Mouse (Mus musculus): ENCODE data around the gene Tagln. TPM values are rescaled to one million over a fixed set of nuclear protein-coding genes. Genes with fewer than 3 reads are reported as not detected.

Gene Tagln
- polyA plus RNA-seq, 1 experiment from 2014 or later = 5.6 TPM

DNA sequence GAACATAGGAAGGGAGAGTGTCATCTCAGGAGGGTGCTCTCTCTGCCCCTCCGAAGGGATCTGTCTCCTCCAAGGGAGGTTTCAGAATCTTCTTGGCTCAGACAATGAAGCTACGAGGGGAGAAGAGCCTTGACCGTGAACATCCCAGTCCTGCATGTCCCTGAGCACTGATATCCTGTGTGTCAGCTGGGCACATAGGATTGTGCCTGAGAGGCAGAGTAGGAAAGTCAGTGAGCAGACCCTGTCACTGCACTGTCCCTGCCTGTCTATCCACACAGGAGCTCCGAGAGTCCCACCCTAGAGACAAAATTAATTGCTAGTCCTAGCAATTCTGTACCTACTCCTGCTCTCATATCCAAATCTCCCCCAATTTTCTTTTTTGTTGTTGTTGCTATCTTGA, 16.2 kb upstream of the Tagln start:
- 91% methylated on average over 4 of the region's 4 CpGs for WGBS
- H3K4me1 ChIP-seq (replicated peaks; ENCODE audit: control insufficient read depth, insufficient read depth, low read length) = peaks cover 20% of the 10 kb centered on the region
- no peak overlapping the region for H3K27ac ChIP-seq (ENCODE audit: low read length)
- peaks cover 12% of the 10 kb centered on the region; the same call in 1 of the 2 replicates for H3K36me3 ChIP-seq (ENCODE audit: control insufficient read depth, insufficient read depth)
- H3K9me3 ChIP-seq (ENCODE audit: control insufficient read depth, low read length) = no peaks in the 10 kb centered on the region
- no peak overlapping the region for H3K4me2 ChIP-seq (ENCODE audit: low read length)
- no peak for ATAC-seq
- H3K9ac ChIP-seq (replicated peaks; ENCODE audit: low read depth, low read length) = no peak overlapping the region
- H3K4me3 ChIP-seq (replicated peaks; ENCODE audit: low read length) = no peak overlapping the region
- no peaks in the 10 kb centered on the region for H3K27me3 ChIP-seq (replicated peaks; ENCODE audit: control insufficient read depth, insufficient read depth, low read length)

DNA sequence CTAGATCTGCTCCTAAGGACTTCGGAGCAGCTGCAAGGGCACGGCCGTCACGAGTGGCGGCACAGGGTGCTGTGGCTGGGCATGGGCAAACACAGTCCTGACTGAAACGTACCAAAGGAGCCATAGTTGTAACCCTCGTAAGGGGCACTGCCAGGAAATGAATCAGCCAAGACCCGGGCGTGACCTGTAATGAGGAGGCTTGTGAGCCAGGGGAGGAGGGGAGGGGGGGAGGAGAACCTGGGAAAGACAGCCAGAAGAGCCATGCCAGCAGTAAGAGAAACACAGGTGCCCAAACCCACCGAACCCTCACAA, 11.0 kb upstream of the Tagln start:
- H3K9me3 ChIP-seq (ENCODE audit: control insufficient read depth, low read length) = no peaks in the 10 kb centered on the region
- ATAC-seq = no peak
- H3K9ac ChIP-seq (replicated peaks; ENCODE audit: low read depth, low read length) = no peak overlapping the region
- no peak overlapping the region for H3K27ac ChIP-seq (ENCODE audit: low read length)
- H3K36me3 ChIP-seq (ENCODE audit: control insufficient read depth, insufficient read depth) = peaks cover 20% of the 10 kb centered on the region; the same call in 1 of the 2 replicates
- H3K4me2 ChIP-seq (ENCODE audit: low read length) = no peak overlapping the region
- H3K4me1 ChIP-seq (replicated peaks; ENCODE audit: control insufficient read depth, insufficient read depth, low read length) = no peaks in the 10 kb centered on the region
- no peaks in the 10 kb centered on the region for H3K27me3 ChIP-seq (replicated peaks; ENCODE audit: control insufficient read depth, insufficient read depth, low read length)
- no peak overlapping the region for H3K4me3 ChIP-seq (replicated peaks; ENCODE audit: low read length)
- 89% methylated on average over 10 of the region's 10 CpGs for WGBS

DNA sequence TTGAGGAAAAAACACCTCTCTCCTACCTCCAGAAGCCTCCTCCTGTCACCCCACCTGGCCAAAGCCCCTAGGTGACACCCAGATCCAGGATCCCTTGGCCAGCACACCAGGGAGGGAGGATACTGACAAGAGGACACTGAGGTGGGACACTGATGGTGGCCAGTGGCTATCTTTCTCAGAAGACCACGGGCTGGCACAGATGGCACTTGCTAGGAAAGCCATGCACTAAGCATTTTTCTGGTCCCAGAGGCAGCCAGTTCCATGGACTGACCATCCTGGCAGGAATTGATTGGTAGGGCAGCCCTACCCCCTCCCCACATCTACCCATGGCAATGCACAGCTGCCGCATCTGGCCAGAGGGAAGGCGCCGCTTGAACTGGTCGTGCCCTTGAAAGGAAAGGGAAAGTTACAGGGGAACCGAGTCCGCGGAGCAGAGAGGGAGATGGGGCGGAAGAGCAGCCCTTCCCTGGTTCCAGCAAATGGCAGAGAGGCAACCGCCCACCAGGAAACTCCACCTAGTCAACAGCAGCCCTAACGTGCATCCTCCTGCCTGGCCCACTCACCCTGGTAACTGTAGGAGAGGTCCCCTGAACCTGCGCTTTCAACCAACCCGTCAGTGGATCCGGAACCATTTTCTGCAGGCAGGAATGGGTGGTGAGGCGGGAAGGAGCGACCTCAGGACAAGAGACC, 10.5 kb upstream of the Tagln start:
- H3K9me3 ChIP-seq (ENCODE audit: control insufficient read depth, low read length) = no peaks in the 10 kb centered on the region
- H3K27ac ChIP-seq (ENCODE audit: low read length) = no peak overlapping the region
- no peaks in the 10 kb centered on the region for H3K4me1 ChIP-seq (replicated peaks; ENCODE audit: control insufficient read depth, insufficient read depth, low read length)
- H3K27me3 ChIP-seq (replicated peaks; ENCODE audit: control insufficient read depth, insufficient read depth, low read length) = no peaks in the 10 kb centered on the region
- 92% methylated on average over 16 of the region's 16 CpGs for WGBS
- no peak overlapping the region for H3K4me2 ChIP-seq (ENCODE audit: low read length)
- H3K9ac ChIP-seq (replicated peaks; ENCODE audit: low read depth, low read length) = no peak overlapping the region
- no peak for ATAC-seq
- H3K36me3 ChIP-seq (ENCODE audit: control insufficient read depth, insufficient read depth) = peaks cover 24% of the 10 kb centered on the region; the same call in 1 of the 2 replicates
- no peak overlapping the region for H3K4me3 ChIP-seq (replicated peaks; ENCODE audit: low read length)

DNA sequence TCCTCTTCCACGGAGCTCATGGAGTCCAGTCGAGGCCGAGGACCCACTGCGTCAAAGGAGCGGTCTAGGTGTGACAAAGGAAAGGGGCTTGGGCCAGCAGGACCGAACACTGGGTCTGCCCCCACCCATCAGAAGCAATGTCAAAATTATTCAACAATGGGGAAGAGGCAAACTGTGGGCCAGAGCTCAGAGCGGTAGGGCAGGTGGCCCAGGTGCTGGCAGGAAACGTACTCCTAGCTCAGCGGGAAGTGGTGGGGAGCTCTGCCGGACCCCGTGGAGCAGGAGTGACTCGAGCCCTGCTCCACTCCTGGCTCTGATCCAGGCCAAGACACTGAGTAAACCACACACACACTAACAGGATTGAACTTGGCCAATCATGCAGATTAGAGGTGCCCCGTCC, 9.9 kb upstream of the Tagln start:
- WGBS = 88% methylated on average over 13 of the region's 13 CpGs
- H3K4me3 ChIP-seq (replicated peaks; ENCODE audit: low read length) = no peak overlapping the region
- H3K9ac ChIP-seq (replicated peaks; ENCODE audit: low read depth, low read length) = no peak overlapping the region
- H3K27ac ChIP-seq (ENCODE audit: low read length) = no peak overlapping the region
- no peaks in the 10 kb centered on the region for H3K4me1 ChIP-seq (replicated peaks; ENCODE audit: control insufficient read depth, insufficient read depth, low read length)
- no peaks in the 10 kb centered on the region for H3K9me3 ChIP-seq (ENCODE audit: control insufficient read depth, low read length)
- H3K4me2 ChIP-seq (ENCODE audit: low read length) = no peak overlapping the region
- H3K36me3 ChIP-seq (ENCODE audit: control insufficient read depth, insufficient read depth) = peaks cover 24% of the 10 kb centered on the region; the same call in 1 of the 2 replicates
- H3K27me3 ChIP-seq (replicated peaks; ENCODE audit: control insufficient read depth, insufficient read depth, low read length) = no peaks in the 10 kb centered on the region
- ATAC-seq = no peak

DNA sequence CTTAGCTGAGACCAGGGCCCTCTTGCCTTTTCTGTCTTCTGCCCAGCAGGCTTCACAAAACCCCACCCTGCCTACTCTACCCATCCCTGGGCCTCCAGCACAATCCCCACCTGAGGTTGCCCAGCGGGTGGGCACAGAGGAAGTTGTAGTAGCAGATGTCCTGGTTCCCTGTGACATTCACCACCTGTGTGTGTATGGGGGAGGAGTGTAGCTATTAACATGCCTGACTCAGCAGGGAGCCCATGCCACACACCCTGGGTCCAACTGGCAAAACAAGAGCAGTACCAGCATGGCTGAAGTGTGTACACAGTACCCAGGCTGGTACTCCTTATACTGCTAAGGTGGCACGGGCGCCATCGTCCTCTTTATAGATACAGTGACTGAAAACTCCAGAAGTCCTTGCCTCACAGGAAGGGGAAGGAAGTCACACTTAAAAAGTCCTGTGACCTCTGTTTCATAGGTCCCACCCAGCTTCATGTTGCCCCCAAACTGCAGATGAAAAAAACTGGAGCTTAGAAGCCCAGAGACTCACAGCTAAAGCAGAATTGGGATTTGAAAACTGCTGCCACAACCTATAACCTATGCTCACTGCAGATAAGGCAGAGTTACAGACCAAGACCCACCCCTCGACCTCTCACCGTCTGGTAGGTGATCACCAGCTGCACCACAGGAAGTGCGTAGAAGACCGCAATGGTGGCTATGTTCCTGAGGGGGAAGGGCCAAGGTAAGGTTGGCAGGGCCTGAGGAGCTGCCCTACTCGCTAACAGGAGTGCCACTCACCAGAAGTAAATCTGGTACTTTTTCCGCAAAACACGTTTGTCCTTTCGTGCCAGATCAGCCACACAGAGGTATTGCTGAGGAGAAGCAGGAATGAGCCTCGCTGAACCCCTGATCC, 8.9 kb upstream of the Tagln start:
- Histone ChIP-seq H3K4me2 (ENCODE audit: low read length) (no peak overlapping the region), H3K36me3 (ENCODE audit: control insufficient read depth, insufficient read depth) (peaks cover 24% of the 10 kb centered on the region; the same call in 1 of the 2 replicates), H3K9ac (replicated peaks; ENCODE audit: low read depth, low read length) (no peak overlapping the region), H3K27me3 (replicated peaks; ENCODE audit: control insufficient read depth, insufficient read depth, low read length) (no peaks in the 10 kb centered on the region), H3K9me3 (ENCODE audit: control insufficient read depth, low read length) (no peaks in the 10 kb centered on the region), H3K4me3 (replicated peaks; ENCODE audit: low read length) (no peak overlapping the region), H3K4me1 (replicated peaks; ENCODE audit: control insufficient read depth, insufficient read depth, low read length) (no peaks in the 10 kb centered on the region), H3K27ac (ENCODE audit: low read length) (no peak overlapping the region)
- WGBS = 91% methylated on average over 13 of the region's 13 CpGs
- ATAC-seq = no peak

DNA sequence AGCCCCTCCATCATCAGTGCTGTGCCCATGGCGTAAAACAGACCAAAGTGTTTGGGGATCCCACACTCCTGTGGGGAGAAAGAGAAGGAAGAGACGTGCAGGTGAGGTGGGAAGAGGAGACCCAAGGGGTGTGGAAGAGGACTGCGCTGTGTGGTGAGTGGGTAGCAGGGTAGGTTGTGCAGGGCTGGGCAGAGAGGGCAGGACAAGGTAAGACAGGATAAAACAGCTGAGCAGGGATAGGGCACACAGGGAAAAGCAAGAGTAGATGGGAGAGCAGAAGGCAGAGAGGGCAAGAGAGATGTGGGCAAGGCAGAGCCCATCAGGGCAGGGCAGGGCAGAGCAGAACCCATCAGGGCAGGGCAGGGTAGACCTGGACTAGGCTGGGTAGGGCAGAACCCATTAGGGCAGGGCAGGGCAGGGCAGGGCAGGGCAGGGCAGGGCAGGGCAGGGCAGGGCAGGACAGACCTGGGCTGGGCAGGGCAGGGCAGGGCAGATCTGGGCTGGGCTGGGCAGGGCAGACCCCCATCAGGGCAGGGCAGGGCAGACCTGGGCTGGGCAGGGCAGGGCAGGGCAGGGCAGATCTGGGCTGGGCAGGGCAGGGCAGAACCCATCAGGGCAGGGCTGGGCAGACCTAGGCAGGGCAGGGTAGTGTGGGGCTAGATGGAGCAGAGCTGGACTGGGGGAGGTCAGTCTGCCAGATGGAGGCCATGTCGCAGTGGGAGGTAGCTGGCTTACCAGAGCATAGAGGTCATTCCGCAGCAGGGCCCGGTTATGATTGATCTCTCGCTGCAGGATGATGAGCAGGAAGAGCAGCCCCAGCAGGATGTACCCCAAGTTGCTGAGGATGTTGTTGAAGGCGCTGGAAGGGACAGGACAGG, 8.0 kb upstream of the Tagln start:
- H3K4me1 ChIP-seq (replicated peaks; ENCODE audit: control insufficient read depth, insufficient read depth, low read length) = no peaks in the 10 kb centered on the region
- no peak overlapping the region for H3K4me2 ChIP-seq (ENCODE audit: low read length)
- 91% methylated on average over 8 of the region's 8 CpGs for WGBS
- H3K9me3 ChIP-seq (ENCODE audit: control insufficient read depth, low read length) = no peaks in the 10 kb centered on the region
- no peak overlapping the region for H3K9ac ChIP-seq (replicated peaks; ENCODE audit: low read depth, low read length)
- H3K36me3 ChIP-seq (ENCODE audit: control insufficient read depth, insufficient read depth) = peaks cover 19% of the 10 kb centered on the region; the same call in 1 of the 2 replicates
- H3K4me3 ChIP-seq (replicated peaks; ENCODE audit: low read length) = no peak overlapping the region
- no peak for ATAC-seq
- H3K27me3 ChIP-seq (replicated peaks; ENCODE audit: control insufficient read depth, insufficient read depth, low read length) = no peaks in the 10 kb centered on the region
- no peak overlapping the region for H3K27ac ChIP-seq (ENCODE audit: low read length)

DNA sequence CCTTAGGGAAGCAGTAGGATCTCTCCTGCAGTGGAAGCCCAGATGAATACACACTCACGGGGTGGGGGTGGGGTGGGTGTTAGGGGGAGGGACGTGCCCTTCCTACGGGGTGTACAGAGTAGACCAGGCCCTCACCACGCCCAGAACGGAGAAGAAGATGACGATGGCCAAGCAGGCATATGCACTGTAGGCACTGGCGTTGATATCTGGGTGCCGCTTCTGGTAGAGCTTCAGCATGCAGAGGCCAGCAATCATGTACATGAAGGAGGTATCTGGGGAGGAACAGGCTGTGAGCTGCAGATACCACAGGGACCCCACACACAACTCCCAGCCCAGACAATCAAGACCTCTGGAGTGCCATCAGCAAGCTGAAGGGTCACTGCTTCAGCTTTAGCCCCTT, 7.1 kb upstream of the Tagln start:
- peaks cover 22% of the 10 kb centered on the region; the same call in 1 of the 2 replicates for H3K36me3 ChIP-seq (ENCODE audit: control insufficient read depth, insufficient read depth)
- no peak overlapping the region for H3K9ac ChIP-seq (replicated peaks; ENCODE audit: low read depth, low read length)
- no peak overlapping the region for H3K4me2 ChIP-seq (ENCODE audit: low read length)
- no peak for ATAC-seq
- H3K9me3 ChIP-seq (ENCODE audit: control insufficient read depth, low read length) = no peaks in the 10 kb centered on the region
- no peak overlapping the region for H3K27ac ChIP-seq (ENCODE audit: low read length)
- no peaks in the 10 kb centered on the region for H3K4me1 ChIP-seq (replicated peaks; ENCODE audit: control insufficient read depth, insufficient read depth, low read length)
- WGBS = 98% methylated on average over 8 of the region's 8 CpGs
- H3K4me3 ChIP-seq (replicated peaks; ENCODE audit: low read length) = no peak overlapping the region
- no peaks in the 10 kb centered on the region for H3K27me3 ChIP-seq (replicated peaks; ENCODE audit: control insufficient read depth, insufficient read depth, low read length)

DNA sequence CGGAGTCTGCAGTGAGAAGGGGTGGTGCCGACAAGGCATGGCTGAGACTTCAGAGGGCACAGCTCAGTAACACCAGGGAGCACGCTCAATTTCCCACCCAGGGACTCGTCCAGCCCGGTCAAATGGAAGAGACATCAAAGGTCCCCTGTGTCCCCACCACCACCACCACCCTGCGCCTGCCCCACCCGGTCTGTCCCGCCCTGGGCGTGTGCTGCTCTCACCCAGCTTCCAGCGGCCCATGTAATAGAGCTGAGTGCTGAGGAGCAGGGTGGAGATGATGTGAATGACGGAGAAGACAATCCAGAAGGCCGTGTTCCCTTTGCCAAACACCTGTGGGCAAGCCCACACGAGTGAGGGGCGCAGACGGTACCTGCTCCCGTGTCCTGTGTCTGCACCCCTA, 6.6 kb upstream of the Tagln start:
- H3K9me3 ChIP-seq (ENCODE audit: control insufficient read depth, low read length) = no peaks in the 10 kb centered on the region
- H3K9ac ChIP-seq (replicated peaks; ENCODE audit: low read depth, low read length) = no peak overlapping the region
- H3K4me3 ChIP-seq (replicated peaks; ENCODE audit: low read length) = no peak overlapping the region
- H3K4me2 ChIP-seq (ENCODE audit: low read length) = no peak overlapping the region
- no peaks in the 10 kb centered on the region for H3K4me1 ChIP-seq (replicated peaks; ENCODE audit: control insufficient read depth, insufficient read depth, low read length)
- H3K27me3 ChIP-seq (replicated peaks; ENCODE audit: control insufficient read depth, insufficient read depth, low read length) = no peaks in the 10 kb centered on the region
- peaks cover 20% of the 10 kb centered on the region; the same call in 1 of the 2 replicates for H3K36me3 ChIP-seq (ENCODE audit: control insufficient read depth, insufficient read depth)
- no peak overlapping the region for H3K27ac ChIP-seq (ENCODE audit: low read length)
- no peak for ATAC-seq
- WGBS = 94% methylated on average over 16 of the region's 16 CpGs

Measured in forebrain, embryonic 16.5 days (tissue).